Mouse (Mus musculus): Measurements from ENCODE around the gene Clcn1.

DNA sequence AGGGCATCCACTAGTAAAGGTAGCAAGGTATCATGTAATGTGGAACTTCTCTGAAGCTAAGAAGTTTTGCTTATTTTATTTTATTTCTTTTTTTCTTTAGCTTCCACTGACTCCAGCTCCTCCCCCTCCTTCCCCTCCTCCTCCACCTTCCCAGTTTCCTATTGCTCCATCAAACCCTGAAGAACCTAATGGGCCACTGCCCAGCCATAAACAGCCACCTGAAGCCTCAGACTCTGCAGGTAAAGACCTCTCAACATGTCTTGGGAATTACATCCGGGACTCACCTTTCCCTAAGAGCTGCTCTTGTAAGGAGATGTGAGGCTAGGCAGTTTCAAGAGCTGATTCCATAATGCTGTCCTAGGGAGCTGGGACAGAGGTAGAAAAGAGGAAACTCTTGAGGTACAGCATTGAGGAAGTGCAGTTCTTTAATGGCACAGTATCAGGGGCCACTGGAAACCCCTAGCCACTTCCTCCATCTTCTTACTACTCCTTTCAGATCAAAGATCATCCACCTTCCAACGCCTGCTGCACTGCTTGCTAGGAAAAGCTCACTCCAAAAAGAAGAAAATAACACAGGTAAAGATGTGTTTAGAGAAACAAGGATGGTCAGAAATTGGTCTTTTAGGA is 24.1 kb downstream of the Clcn1 start:
- no peak for TF ChIP-seq CTCF (IDR thresholded peaks at IDR 0.05; ENCODE audit: low read depth, low read length)
- no peak for TF ChIP-seq POLR2A (IDR thresholded peaks at IDR 0.05; ENCODE audit: borderline replicate concordance, low read depth, low read length)

All from bone marrow macrophage, adult 2 months (primary cell).